13 mouse cellular contexts compared by ENCODE assay signal in the genomic region with DNA sequence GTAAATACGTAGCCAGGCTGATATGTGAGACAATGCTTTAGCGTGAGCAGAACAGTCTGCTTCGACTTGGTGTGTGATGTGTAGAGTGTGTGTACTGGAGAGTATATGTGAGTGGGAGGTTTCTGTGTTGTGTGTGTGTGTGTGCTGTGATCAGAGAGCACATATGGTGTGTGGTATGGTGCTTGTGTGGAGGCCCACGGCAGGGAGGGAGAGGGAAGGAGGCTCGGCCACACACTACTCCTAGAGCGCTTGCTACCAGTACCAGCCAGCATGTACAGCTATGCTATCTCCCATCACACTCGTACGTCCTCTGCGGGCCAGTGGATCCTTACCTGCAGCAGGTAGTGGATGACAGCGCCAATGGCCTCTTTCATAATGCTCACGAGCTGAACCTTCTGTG. TPM values are rescaled to one million over a fixed set of nuclear protein-coding genes. Genes with fewer than 3 reads are reported as not detected.
A peak's percentile ranks its signal among the peaks of the same experiment; 100 is the strongest.
DNase-seq lines count a peak whose midpoint lies in the region; ATAC-seq lines count a peak whose summit lies in the region.
"Had no signal": no experiment of that assay in that cellular context is flagged by ENCODE, and none has a peak within 500 bp of the region (broad histone marks: within the 10 kb centered on the region; RNA-seq: fewer than 3 reads in every experiment).

No protein-coding gene starts in this region.

- DNase-seq in forebrain, embryonic 10.5 days (ENCODE audit: extremely low spot score, low spot score): no peak
- DNase-seq in liver, embryonic 13.5 days: no peak
- DNase-seq in frontal cortex, postnatal 36 days (ENCODE audit: low spot score in 2 of 2): peak; percentile 51 to 68
- no peak for DNase-seq in kidney, adult 18-20 months
- no peak for DNase-seq in lung, postnatal 10 days

- peak overlapping the region; percentile 30; the same call in 1 of the 2 replicates for H3K9ac ChIP-seq in forebrain, embryonic 13.5 days
- 0 out of 2 replicates have a peak overlapping the region, but pooled peaks have one; percentile 1 for H3K9ac ChIP-seq in liver, embryonic 13.5 days
- no peak overlapping the region for H3K9ac ChIP-seq in liver, embryonic 12.5 days
- peak overlapping the region; percentile 91 for H3K9ac ChIP-seq in neural tube, embryonic 13.5 days
- H3K9ac ChIP-seq: liver, embryonic 14.5 days had no signal

- H3K4me1 ChIP-seq in forebrain, embryonic 13.5 days: peaks cover 67% of the 10 kb centered on the region
- H3K4me1 ChIP-seq in forebrain, embryonic 10.5 days: peaks cover 61% of the 10 kb centered on the region
- peaks cover 36% of the 10 kb centered on the region for H3K4me1 ChIP-seq in liver, embryonic 13.5 days (replicated peaks)
- H3K4me1 ChIP-seq in liver, embryonic 12.5 days: peaks cover 28% of the 10 kb centered on the region
- H3K4me1 ChIP-seq in neural tube, embryonic 13.5 days (replicated peaks): peaks cover 49% of the 10 kb centered on the region

- peak overlapping the region; percentile 36 for H3K4me2 ChIP-seq in forebrain, embryonic 13.5 days
- H3K4me2 ChIP-seq in liver, embryonic 13.5 days: no peak overlapping the region
- no peak overlapping the region for H3K4me2 ChIP-seq in liver, embryonic 12.5 days
- H3K4me2 ChIP-seq in neural tube, embryonic 13.5 days: peak overlapping the region; percentile 31; the same call in 1 of the 2 replicates

- H3K27me3 ChIP-seq in forebrain, embryonic 13.5 days: peaks cover 4% of the 10 kb centered on the region; the same call in 1 of the 2 replicates
- peaks cover 6% of the 10 kb centered on the region for H3K27me3 ChIP-seq in forebrain, embryonic 10.5 days (ENCODE audit: poor library complexity, severe bottlenecking)
- H3K27me3 ChIP-seq in liver, embryonic 13.5 days: no peaks in the 10 kb centered on the region
- H3K27me3 ChIP-seq in liver, embryonic 12.5 days (replicated peaks): no peaks in the 10 kb centered on the region
- H3K27me3 ChIP-seq in neural tube, embryonic 13.5 days: no peaks in the 10 kb centered on the region

- no peak for ATAC-seq in forebrain, embryonic 13.5 days
- ATAC-seq in liver, embryonic 13.5 days (ENCODE audit: low read depth): no peak
- no peak for ATAC-seq in liver, embryonic 12.5 days
- no peak for ATAC-seq in neural tube, embryonic 13.5 days (ENCODE audit: low read depth)

- 0 out of 2 replicates have a peak overlapping the region, but pooled peaks have one; percentile 3 for H3K4me3 ChIP-seq in forebrain, embryonic 13.5 days
- H3K4me3 ChIP-seq in forebrain, embryonic 10.5 days: no peak overlapping the region
- no peak overlapping the region for H3K4me3 ChIP-seq in liver, embryonic 13.5 days (replicated peaks)
- no peak overlapping the region for H3K4me3 ChIP-seq in liver, embryonic 12.5 days
- H3K4me3 ChIP-seq in neural tube, embryonic 13.5 days: no peak overlapping the region; the same call in 1 of the 2 replicates
- H3K4me3 ChIP-seq: erythroblast, embryonic 14.5 days; heart, adult 2 months had no signal

- H3K36me3 ChIP-seq in forebrain, embryonic 13.5 days (ENCODE audit: poor library complexity, severe bottlenecking): peaks cover 55% of the 10 kb centered on the region
- H3K36me3 ChIP-seq in forebrain, embryonic 10.5 days (replicated peaks): peaks cover 63% of the 10 kb centered on the region
- peaks cover 56% of the 10 kb centered on the region for H3K36me3 ChIP-seq in liver, embryonic 13.5 days
- H3K36me3 ChIP-seq in liver, embryonic 12.5 days: peaks cover 62% of the 10 kb centered on the region
- peaks cover 54% of the 10 kb centered on the region for H3K36me3 ChIP-seq in neural tube, embryonic 13.5 days

- peak overlapping the region; percentile 37; the same call in 1 of the 2 replicates for H3K27ac ChIP-seq in forebrain, embryonic 13.5 days
- H3K27ac ChIP-seq in forebrain, embryonic 10.5 days: no peak overlapping the region
- no peak overlapping the region for H3K27ac ChIP-seq in liver, embryonic 13.5 days
- H3K27ac ChIP-seq in liver, embryonic 12.5 days: no peak overlapping the region
- no peak overlapping the region for H3K27ac ChIP-seq in neural tube, embryonic 13.5 days (replicated peaks)
- H3K27ac ChIP-seq: heart, adult 2 months; liver, embryonic 14.5 days had no signal

- 86% methylated on average over 11 of the region's 11 CpGs for WGBS in forebrain, embryonic 13.5 days
- WGBS in forebrain, embryonic 10.5 days: 91% methylated on average over 11 of the region's 11 CpGs
- 87% methylated on average over 11 of the region's 11 CpGs for WGBS in liver, embryonic 13.5 days (ENCODE audit: insufficient replicate concordance)
- WGBS in liver, embryonic 12.5 days (ENCODE audit: insufficient replicate concordance): 82% methylated on average over 11 of the region's 11 CpGs
- WGBS in neural tube, embryonic 13.5 days: 89% methylated on average over 11 of the region's 11 CpGs

- H3K9me3 ChIP-seq in forebrain, embryonic 13.5 days (replicated peaks): no peaks in the 10 kb centered on the region
- H3K9me3 ChIP-seq in forebrain, embryonic 10.5 days: no peaks in the 10 kb centered on the region
- H3K9me3 ChIP-seq in liver, embryonic 13.5 days (replicated peaks): no peaks in the 10 kb centered on the region
- no peaks in the 10 kb centered on the region for H3K9me3 ChIP-seq in liver, embryonic 12.5 days (replicated peaks)
- no peaks in the 10 kb centered on the region for H3K9me3 ChIP-seq in neural tube, embryonic 13.5 days

RNA-seq across cellular contexts. Expression of gene Ncdn, which starts 3.7 kb away (rescaled TPM):
- 47.6 and 60.0 TPM in 2 replicates for polyA plus RNA-seq in forebrain, embryonic 13.5 days (2015; fragmentation: Nextera tagmentation; extraction: Ambion mirVana)
- 36.6 and 36.9 TPM in 2 replicates for polyA plus RNA-seq in forebrain, embryonic 10.5 days (2016; fragmentation: Nextera tagmentation; extraction: Ambion mirVana)
- 8.8 and 10.5 TPM in 2 replicates for polyA plus RNA-seq in liver, embryonic 13.5 days (2015; fragmentation: Nextera tagmentation; extraction: Ambion mirVana)
- 14.7 and 15.2 TPM in 2 replicates for polyA plus RNA-seq in liver, embryonic 12.5 days (2016; fragmentation: Nextera tagmentation; extraction: Ambion mirVana)
- polyA plus RNA-seq in neural tube, embryonic 13.5 days (2015; fragmentation: Nextera tagmentation; extraction: Ambion mirVana): 85.3 and 86.7 TPM in 2 replicates

RNA-seq across cellular contexts. Expression of gene AU040320, which starts 3.8 kb away (rescaled TPM):
- polyA plus RNA-seq in forebrain, embryonic 13.5 days (2015; fragmentation: Nextera tagmentation; extraction: Ambion mirVana): 29.3 and 32.6 TPM in 2 replicates
- polyA plus RNA-seq in forebrain, embryonic 10.5 days (2016; fragmentation: Nextera tagmentation; extraction: Ambion mirVana): 20.9 and 23.7 TPM in 2 replicates
- 6.4 and 7.6 TPM in 2 replicates for polyA plus RNA-seq in liver, embryonic 13.5 days (2015; fragmentation: Nextera tagmentation; extraction: Ambion mirVana)
- 10.3 and 10.8 TPM in 2 replicates for polyA plus RNA-seq in liver, embryonic 12.5 days (2016; fragmentation: Nextera tagmentation; extraction: Ambion mirVana)
- polyA plus RNA-seq in neural tube, embryonic 13.5 days (2015; fragmentation: Nextera tagmentation; extraction: Ambion mirVana): 38.3 and 41.3 TPM in 2 replicates

RNA-seq across cellular contexts. Expression of gene Tfap2e, which starts 13.5 kb away (rescaled TPM):
- 0.19 and 0.31 TPM in 2 replicates for polyA plus RNA-seq in forebrain, embryonic 13.5 days (2015; fragmentation: Nextera tagmentation; extraction: Ambion mirVana)
- polyA plus RNA-seq in forebrain, embryonic 10.5 days (2016; fragmentation: Nextera tagmentation; extraction: Ambion mirVana): 0.06 TPM in 1 of 2 replicates, not detected in the other
- polyA plus RNA-seq in liver, embryonic 13.5 days (2015; fragmentation: Nextera tagmentation; extraction: Ambion mirVana): not detected in 2 replicates
- not detected in 2 replicates for polyA plus RNA-seq in liver, embryonic 12.5 days (2016; fragmentation: Nextera tagmentation; extraction: Ambion mirVana)
- polyA plus RNA-seq in neural tube, embryonic 13.5 days (2015; fragmentation: Nextera tagmentation; extraction: Ambion mirVana): 0.18 TPM in 1 of 2 replicates, not detected in the other
- polyA plus RNA-seq: erythroblast, embryonic 14.5 days; kidney, adult 2 months; liver, embryonic 14.5 days; stomach, embryonic 14.5 days had no signal

Comparison
In these comparisons a context has a peak if more than half of its experiments do, and no peak if none do; other contexts are left out.
1. H3K4me2 ChIP-seq: peak in forebrain, embryonic 13.5 days (single experiment) and neural tube, embryonic 13.5 days (single experiment); none in liver, embryonic 13.5 days (single experiment) and liver, embryonic 12.5 days (single experiment).
2. DNase-seq: peak in frontal cortex, postnatal 36 days (2 of 2); none in forebrain, embryonic 10.5 days (single experiment), liver, embryonic 13.5 days (single experiment), kidney, adult 18-20 months (single experiment) and lung, postnatal 10 days (single experiment).